Mouse (Mus musculus) CH12.LX (cell line): ENCODE measurements around the gene Nob1. TPM values are rescaled to one million over a fixed set of nuclear protein-coding genes. Genes with fewer than 3 reads are reported as not detected.

ENCODE experiments used
- DNase-seq: peaks from one replicate; pipeline ENCODE4 v3.0.0-alpha.2; 2013; ENCODE audit errors: extremely low read depth
- H3K27ac ChIP-seq: 2 replicates; pipeline ENCODE4 v1.5.1; 2012; ENCODE audit warnings: low read depth, mild to moderate bottlenecking, control low read depth, moderate library complexity; ENCODE audit not compliant: insufficient read depth
- H3K27me3 ChIP-seq: replicated peaks from 2 replicates; pipeline ENCODE3; 2012; ENCODE audit warnings: inconsistent platforms
- H3K36me3 ChIP-seq, 2 experiments: replicated peaks in 1 of 2; 2 replicates each; pipeline versions ENCODE3 to v1.6.1; 2012; ENCODE audit warnings: inconsistent platforms in 1 of 2, low read length in 1 of 2, mild to moderate bottlenecking in 1 of 2, mixed read lengths in 1 of 2, moderate library complexity in 1 of 2; ENCODE audit not compliant: control insufficient read depth in 1 of 2, insufficient read depth in 1 of 2
- H3K4me1 ChIP-seq, 2 experiments: 2 replicates each; pipeline ENCODE4 v1.6.1; 2012; ENCODE audit warnings: inconsistent platforms in 1 of 2, moderate library complexity in 1 of 2; ENCODE audit not compliant: insufficient read depth in 2 of 2, control insufficient read depth in 1 of 2
- H3K4me2 ChIP-seq: 2 replicates; pipeline ENCODE4 v1.6.1; 2012; ENCODE audit warnings: low read depth, mild to moderate bottlenecking, control low read depth; ENCODE audit not compliant: poor library complexity, insufficient read depth, severe bottlenecking
- H3K4me3 ChIP-seq, 3 experiments: fragments of 150-350 bp in 1 of 3; sonication (generic) in 1 of 3; replicated peaks in 1 of 3; 2 replicates each; pipeline versions ENCODE3 to v1.5.1; 2011 to 2012; ENCODE audit warnings: low read depth in 2 of 3, low read length in 2 of 3, mild to moderate bottlenecking in 2 of 3, moderate library complexity in 2 of 3, control low read depth in 1 of 3, improper control_type of control experiment in 1 of 3, inconsistent platforms in 1 of 3, mixed read lengths in 1 of 3; ENCODE audit not compliant: poor library complexity in 1 of 3
- H3K79me2 ChIP-seq: replicated peaks from 2 replicates; pipeline ENCODE4 v1.6.1; 2012; ENCODE audit warnings: mild to moderate bottlenecking, moderate library complexity; ENCODE audit not compliant: control insufficient read depth, poor library complexity, insufficient read depth, severe bottlenecking; ENCODE audit errors: extremely low read depth
- H3K9ac ChIP-seq: 2 replicates; pipeline ENCODE4 v1.6.1; 2012; ENCODE audit warnings: low read depth, mild to moderate bottlenecking, control low read depth, moderate library complexity; ENCODE audit not compliant: insufficient read depth
- H3K9me3 ChIP-seq: replicated peaks from 2 replicates; pipeline ENCODE3; 2012; ENCODE audit warnings: low read length, inconsistent platforms, mixed read lengths
- CHD1 ChIP-seq: IDR thresholded peaks from 2 replicates; pipeline ENCODE4 v1.6.1; 2012; ENCODE audit warnings: low read depth, low read length, improper control_type of control experiment, inconsistent platforms
- CHD2 ChIP-seq: IDR thresholded peaks from 2 replicates; pipeline ENCODE4 v1.6.1; 2011; ENCODE audit warnings: low read length, improper control_type of control experiment
- CTCF ChIP-seq, 2 experiments: IDR thresholded peaks in 1 of 2; conservative IDR thresholded peaks in 1 of 2; 2 replicates each; pipeline ENCODE4 v1.5.1; 2011 to 2012; ENCODE audit warnings: low read depth in 2 of 2, low read length in 2 of 2, improper control_type of control experiment in 1 of 2, inconsistent platforms in 1 of 2, mild to moderate bottlenecking in 1 of 2, moderate library complexity in 1 of 2
- EP300 ChIP-seq: IDR thresholded peaks from 2 replicates; pipeline ENCODE4 v1.6.1; 2011; ENCODE audit warnings: low read length, improper control_type of control experiment
- ETS1 ChIP-seq: conservative IDR thresholded peaks from 2 replicates; pipeline ENCODE4 v1.6.1; 2012; ENCODE audit warnings: low read depth, mild to moderate bottlenecking, inconsistent platforms, low read length, improper control_type of control experiment, moderate library complexity
- GABPA ChIP-seq: IDR thresholded peaks from 2 replicates; pipeline ENCODE4 v1.6.1; 2012; ENCODE audit warnings: low read depth, low read length, improper control_type of control experiment, inconsistent platforms; ENCODE audit not compliant: insufficient replicate concordance
- MAFK ChIP-seq: IDR thresholded peaks from 2 replicates; pipeline ENCODE4 v1.6.1; 2011; ENCODE audit warnings: low read length, improper control_type of control experiment; ENCODE audit not compliant: insufficient replicate concordance
- MAX ChIP-seq: IDR thresholded peaks from 2 replicates; pipeline ENCODE4 v1.6.1; 2011; ENCODE audit warnings: low read length, improper control_type of control experiment
- MAZ ChIP-seq: IDR thresholded peaks from 2 replicates; pipeline ENCODE4 v1.6.1; 2012; ENCODE audit warnings: low read depth, mild to moderate bottlenecking, inconsistent platforms, low read length, improper control_type of control experiment, moderate library complexity
- MXI1 ChIP-seq: IDR thresholded peaks from 2 replicates; pipeline ENCODE4 v1.6.1; 2011; ENCODE audit warnings: mild to moderate bottlenecking, low read depth, low read length, improper control_type of control experiment
- MYC ChIP-seq: IDR thresholded peaks from 2 replicates; pipeline ENCODE4 v1.6.1; 2011; ENCODE audit warnings: low read depth, mild to moderate bottlenecking, improper control_type of control experiment, low read length
- NELFE ChIP-seq: IDR thresholded peaks from 2 replicates; pipeline ENCODE4 v1.6.1; 2011; ENCODE audit warnings: low read depth, low read length, improper control_type of control experiment
- PAX5 ChIP-seq: IDR thresholded peaks from 2 replicates; pipeline ENCODE4 v1.6.1; 2012; ENCODE audit warnings: low read length, inconsistent platforms, mixed read lengths
- RAD21 ChIP-seq: IDR thresholded peaks from 2 replicates; pipeline ENCODE4 v1.6.1; 2011; ENCODE audit warnings: low read depth, mild to moderate bottlenecking, low read length, improper control_type of control experiment, moderate library complexity
- RCOR1 ChIP-seq: conservative IDR thresholded peaks from 2 replicates; pipeline ENCODE4 v1.6.1; 2012; ENCODE audit warnings: low read depth, mild to moderate bottlenecking, inconsistent platforms, low read length, improper control_type of control experiment
- USF2 ChIP-seq: conservative IDR thresholded peaks from 2 replicates; pipeline ENCODE4 v1.6.1; 2011; ENCODE audit warnings: low read depth, low read length, improper control_type of control experiment
- ZC3H11A ChIP-seq: IDR thresholded peaks from 2 replicates; pipeline ENCODE4 v1.6.1; 2012; ENCODE audit warnings: low read depth, mild to moderate bottlenecking, inconsistent platforms, low read length, improper control_type of control experiment
- dilution Hi-C: fragments of 300-500 bp; cut with MboI; formaldehyde crosslinking; loops from 2 replicates; pipeline ENCODE4 v1.14.3; 2020; ENCODE audit warnings: low sequenced_read_pairs; ENCODE audit not compliant: extremely low pct_unique_long_range_greater_than_20kb, extremely low pct_ligation_motif_present
- in situ Hi-C: fragments of 300-500 bp; cut with MboI; formaldehyde crosslinking; loops from 3 replicates; pipeline ENCODE4 v1.14.3; 2019; ENCODE audit warnings: low sequenced_read_pairs, low pct_ligation_motif_present, low pct_unique_long_range_greater_than_20kb, mixed read lengths
- polyA plus RNA-seq: library from polyadenylated mRNA; unstranded; fragments of >175 nt; gene quantifications from 2 replicates; pipeline ENCODE4 v1.2.1, GENCODE M21; 2012; ENCODE audit warnings: low read depth; ENCODE audit not compliant: insufficient read length
- total RNA-seq, 2 experiments: library from RNA; depleted of rRNA; stranded (reverse); fragments of 300-350 nt in 1 of 2; fragments of >200 nt in 1 of 2; gene quantifications; 2 replicates each; pipeline ENCODE4 v1.2.3; 2012 to 2014

The Nob1 gene
- total and polyA plus RNA-seq, 3 experiments, result 21.4 to 109 (median 73.1) TPM

GRCm38 (mm10) chr8:107458281-107458680 is 33.4 kb upstream of the Nob1 start:
- H3K4me3 ChIP-seq, result no peak overlapping the region
- TF ChIP-seq CTCF (conservative IDR thresholded peaks at IDR 0.05 in 1 of 2, IDR thresholded peaks at IDR 0.05 in 1 of 2; ENCODE audit: low read depth in 2 of 2, low read length in 2 of 2), result no peak
- no peak for TF ChIP-seq CHD1
- TF ChIP-seq MYC, result no peak
- no peak for TF ChIP-seq CHD2
- no peak for TF ChIP-seq RAD21
- TF ChIP-seq PAX5, result no peak
- no peak for TF ChIP-seq MAZ
- TF ChIP-seq USF2, result no peak
- no peak for TF ChIP-seq ETS1
- no peak for TF ChIP-seq EP300
- TF ChIP-seq MXI1, result no peak
- no peak for TF ChIP-seq ZC3H11A
- H3K4me2 ChIP-seq, result no peak overlapping the region
- in situ Hi-C loops, result no loop called here
- dilution Hi-C loops, result no loop called here
- H3K9me3 ChIP-seq, result no peaks in the 10 kb centered on the region
- DNase-seq, result no peak
- no peak overlapping the region for H3K9ac ChIP-seq
- no peaks in the 10 kb centered on the region for H3K27me3 ChIP-seq
- H3K36me3 ChIP-seq, result peaks cover 25 to 79% of the 10 kb centered on the region in 2 experiments
- peaks cover 0 to 6% of the 10 kb centered on the region in 2 experiments; a peak in 1 of 4 replicates for H3K4me1 ChIP-seq
- no peak overlapping the region for H3K27ac ChIP-seq
- H3K79me2 ChIP-seq, result no peaks in the 10 kb centered on the region

- Histone ChIP-seq H3K79me2 (no peaks in the 10 kb centered on the region), H3K36me3 (peaks cover 28 to 79% of the 10 kb centered on the region in 2 experiments), H3K4me2 (no peak overlapping the region), H3K4me1 (peaks cover 0 to 6% of the 10 kb centered on the region in 2 experiments; a peak in 1 of 4 replicates), H3K27ac (no peak overlapping the region), H3K4me3 (no peak overlapping the region), H3K9me3 (no peaks in the 10 kb centered on the region), H3K27me3 (no peaks in the 10 kb centered on the region), H3K9ac (no peak overlapping the region)
- DNase-seq, result no peak
- TF ChIP-seq ZC3H11A, result no peak
- no peak for TF ChIP-seq CHD1
- TF ChIP-seq RCOR1, result no peak
- no peak for TF ChIP-seq MAX
- no peak for TF ChIP-seq CTCF (conservative IDR thresholded peaks at IDR 0.05 in 1 of 2, IDR thresholded peaks at IDR 0.05 in 1 of 2; ENCODE audit: low read depth in 2 of 2, low read length in 2 of 2)
- TF ChIP-seq MAFK, result no peak
- no peak for TF ChIP-seq NELFE
- TF ChIP-seq MAZ, result no peak
- TF ChIP-seq GABPA, result no peak
- in situ Hi-C loops (no loop called here), dilution Hi-C loops (no loop called here)
Observed at GRCm38 (mm10) chr8:107457725-107458124, 32.9 kb upstream of the Nob1 start.
